Mouse (Mus musculus): ENCODE results near the gene Rpl23a.
A peak's percentile ranks its signal among the peaks of the same experiment; 100 is the strongest.

The Rpl23a gene

GRCm38 (mm10) chr11:78166161-78166560 is 17.2 kb downstream of the Rpl23a start:
- no peak for DNase-seq

GRCm38 (mm10) chr11:78165761-78166109 is 17.6 kb downstream of the Rpl23a start:
- no peak for DNase-seq

GRCm38 (mm10) chr11:78164924-78165760 is 18.2 kb downstream of the Rpl23a start, which contains the start of gene Traf4:
Gene Traf4 (minus strand): TSS chr11:78165589.
- DNase-seq = peak; percentile 94

GRCm38 (mm10) chr11:78164604-78164923 is 18.8 kb downstream of the Rpl23a start:
- DNase-seq = no peak

GRCm38 (mm10) chr11:78163681-78164603 is 19.4 kb downstream of the Rpl23a start:
- peak; percentile 72 for DNase-seq

- DNase-seq = no peak
These were observed 20.3 kb downstream of the Rpl23a start for GRCm38 (mm10) chr11:78163045-78163444.

- no peak for DNase-seq
These were observed 20.9 kb downstream of the Rpl23a start for GRCm38 (mm10) chr11:78162504-78162903.

- DNase-seq = no peak
These were observed 21.4 kb downstream of the Rpl23a start for GRCm38 (mm10) chr11:78161968-78162367.

GRCm38 (mm10) chr11:78161169-78161568 is 22.2 kb downstream of the Rpl23a start:
- no peak for DNase-seq

GRCm38 (mm10) chr11:78160675-78161074 is 22.7 kb downstream of the Rpl23a start:
- DNase-seq = no peak

GRCm38 (mm10) chr11:78160171-78160570 is 23.2 kb downstream of the Rpl23a start:
- DNase-seq = no peak

- no peak for DNase-seq
These were observed 23.8 kb downstream of the Rpl23a start for GRCm38 (mm10) chr11:78159557-78159956.

GRCm38 (mm10) chr11:78159096-78159495 is 24.3 kb downstream of the Rpl23a start:
- peak; percentile 82 for DNase-seq

GRCm38 (mm10) chr11:78156156-78156699 is 27.2 kb downstream of the Rpl23a start:
- DNase-seq = no peak

GRCm38 (mm10) chr11:78155674-78156073 is 27.7 kb downstream of the Rpl23a start:
- no peak for DNase-seq

GRCm38 (mm10) chr11:78153778-78154177 is 29.6 kb downstream of the Rpl23a start:
- DNase-seq = no peak

GRCm38 (mm10) chr11:78152299-78153231 is 30.8 kb downstream of the Rpl23a start:
- no peak for DNase-seq

- peak; percentile 60 for DNase-seq
These were observed 32.2 kb downstream of the Rpl23a start for GRCm38 (mm10) chr11:78151161-78151560.

- DNase-seq = no peak
These were observed 36.5 kb downstream of the Rpl23a start for GRCm38 (mm10) chr11:78146707-78147543.

- no peak for DNase-seq
These were observed 37.2 kb downstream of the Rpl23a start for GRCm38 (mm10) chr11:78146168-78146567.

GRCm38 (mm10) chr11:78143520-78143919 is 39.9 kb downstream of the Rpl23a start:
- DNase-seq = no peak
